In genomic region chr7:29425413-29425827, GRCm38 (mm10) we compare ENCODE assay signal across 11 mouse cellular contexts.
A peak's percentile ranks its signal among the peaks of the same experiment; 100 is the strongest.
DNase-seq lines count a peak whose midpoint lies in the region; ATAC-seq and TF ChIP-seq lines count a peak whose summit lies in the region.
"Had no signal": no experiment of that assay in that cellular context is flagged by ENCODE, and none has a peak within 500 bp of the region (broad histone marks: within the 10 kb centered on the region; RNA-seq: fewer than 3 reads in every experiment).

No protein-coding gene starts in this region.

- H3K27ac ChIP-seq in intestine, embryonic 14.5 days (ENCODE audit: low read depth), result peak overlapping the region; percentile 59
- H3K27ac ChIP-seq: hindbrain, embryonic 12.5 days; liver, embryonic 15.5 days had no signal

- no peak overlapping the region for H3K4me3 ChIP-seq in intestine, embryonic 14.5 days (ENCODE audit: low read depth, low read length)
- H3K4me3 ChIP-seq: hindbrain, embryonic 12.5 days; liver, embryonic 15.5 days had no signal

- H3K9ac ChIP-seq in intestine, embryonic 14.5 days (ENCODE audit: low read length), result no peak overlapping the region
- H3K9ac ChIP-seq: hindbrain, embryonic 12.5 days; liver, embryonic 15.5 days had no signal

- no peak for TF ChIP-seq CTCF in brain, embryonic 14.5 days (IDR thresholded peaks at IDR 0.05; ENCODE audit: borderline replicate concordance, extremely low read depth, insufficient read depth, insufficient read length)

- no peaks in the 10 kb centered on the region for H3K27me3 ChIP-seq in intestine, embryonic 14.5 days (replicated peaks; ENCODE audit: control insufficient read depth, insufficient read depth, low read length)
- H3K27me3 ChIP-seq: hindbrain, embryonic 12.5 days; liver, embryonic 15.5 days had no signal

- H3K9me3 ChIP-seq in intestine, embryonic 14.5 days (ENCODE audit: control insufficient read depth, low read length), result peaks cover 3% of the 10 kb centered on the region; the same call in 1 of the 2 replicates
- H3K9me3 ChIP-seq: hindbrain, embryonic 12.5 days; liver, embryonic 15.5 days had no signal

- 0 out of 2 replicates have a peak overlapping the region, but pooled peaks have one; percentile 18 for H3K4me2 ChIP-seq in intestine, embryonic 14.5 days (ENCODE audit: low read length)
- H3K4me2 ChIP-seq: hindbrain, embryonic 12.5 days; liver, embryonic 15.5 days had no signal

- no peak for TF ChIP-seq POLR2A in brain, embryonic 14.5 days (IDR thresholded peaks at IDR 0.05; ENCODE audit: borderline replicate concordance, extremely low read depth, insufficient read depth, insufficient read length, poor library complexity, severe bottlenecking)

- 27% methylated on average over 7 of the region's 7 CpGs for WGBS in intestine, embryonic 14.5 days

- peak; percentile 41; the same call in 1 of the 2 replicates for ATAC-seq in intestine, embryonic 14.5 days (replicated peaks; ENCODE audit: low FRiP score, low TSS enrichment, low read depth)

- peak; percentile 55 for DNase-seq in layer of hippocampus, adult 11-12 months (ENCODE audit: low spot score)
- no peak for DNase-seq in layer of hippocampus, postnatal 25 days (ENCODE audit: extremely low spot score in 1 of 2, low spot score in 1 of 2)
- DNase-seq in brain, embryonic 14.5 days (ENCODE audit: low read depth), result peak; percentile 83
- DNase-seq in intestine, embryonic 14.5 days (ENCODE audit: low spot score), result no peak
- DNase-seq in lung, postnatal 14 days, result peak; percentile 48
- DNase-seq in retina, postnatal 1 day, result no peak
- no peak for DNase-seq in kidney, postnatal 10 days
- DNase-seq: cerebellum, adult 11-12 months; thymus, adult 18-20 months had no signal

- peaks cover 25% of the 10 kb centered on the region for H3K4me1 ChIP-seq in intestine, embryonic 14.5 days (replicated peaks; ENCODE audit: control insufficient read depth, insufficient read depth, low read length)

- H3K36me3 ChIP-seq in intestine, embryonic 14.5 days (ENCODE audit: control insufficient read depth, insufficient read depth, low read length), result no peaks in the 10 kb centered on the region
- H3K36me3 ChIP-seq: hindbrain, embryonic 12.5 days; liver, embryonic 15.5 days had no signal

Comparison
In these comparisons a context has a peak if more than half of its experiments do, and no peak if none do; other contexts are left out.
1. DNase-seq: peak in layer of hippocampus, adult 11-12 months (single experiment), brain, embryonic 14.5 days (single experiment) and lung, postnatal 14 days (single experiment); none in layer of hippocampus, postnatal 25 days (0 of 2), intestine, embryonic 14.5 days (single experiment), retina, postnatal 1 day (single experiment) and kidney, postnatal 10 days (single experiment).